Mouse (Mus musculus) MEL (cell line): ENCODE data around the gene Auts2. TPM values are rescaled to one million over a fixed set of nuclear protein-coding genes. Genes with fewer than 3 reads are reported as not detected.
A peak's percentile ranks its signal among the peaks of the same experiment; 100 is the strongest.

ENCODE experiments used
- DNase-seq: peaks from one replicate; pipeline ENCODE4 v3.0.0; 2011; ENCODE audit warnings: low read depth, low spot score
- H3K27ac ChIP-seq: 2 replicates; pipeline ENCODE4 v1.5.1; 2012; ENCODE audit warnings: low read depth, mild to moderate bottlenecking, control low read depth, low read length, moderate library complexity; ENCODE audit not compliant: control insufficient read depth
- H3K27me3 ChIP-seq, 2 experiments: fragments of 150-350 bp in 1 of 2; sonication (generic) in 1 of 2; 2 replicates each; pipeline ENCODE4 v1.6.1; 2012; ENCODE audit warnings: low read length in 2 of 2, mild to moderate bottlenecking in 2 of 2, improper control_type of control experiment in 1 of 2, moderate library complexity in 1 of 2; ENCODE audit not compliant: insufficient read depth in 2 of 2, control insufficient read depth in 1 of 2
- H3K36me3 ChIP-seq, 2 experiments: 2 replicates each; pipeline ENCODE4 v1.6.1; 2012 to 2014; ENCODE audit warnings: low read length in 2 of 2, improper control_type of control experiment in 1 of 2, inconsistent platforms in 1 of 2, mild to moderate bottlenecking in 1 of 2; ENCODE audit not compliant: insufficient read depth in 2 of 2, control insufficient read depth in 1 of 2
- H3K4me1 ChIP-seq, 2 experiments: fragments of 150-350 bp in 1 of 2; sonication (generic) in 1 of 2; 2 replicates each; pipeline ENCODE4 v1.6.1; 2012; ENCODE audit warnings: low read length in 2 of 2, improper control_type of control experiment in 1 of 2, mild to moderate bottlenecking in 1 of 2; ENCODE audit not compliant: insufficient read depth in 2 of 2, control insufficient read depth in 1 of 2
- H3K4me3 ChIP-seq, 2 experiments: fragments of 150-350 bp in 1 of 2; sonication (generic) in 1 of 2; 2 replicates each; pipeline ENCODE4 v1.5.1; 2012; ENCODE audit warnings: low read depth in 2 of 2, low read length in 2 of 2, mild to moderate bottlenecking in 2 of 2, moderate library complexity in 2 of 2, control low read depth in 1 of 2, improper control_type of control experiment in 1 of 2; ENCODE audit not compliant: control insufficient read depth in 1 of 2, insufficient read depth in 1 of 2
- H3K79me2 ChIP-seq: 2 replicates; pipeline ENCODE4 v1.6.1; 2012; ENCODE audit warnings: mild to moderate bottlenecking, low read length, moderate library complexity; ENCODE audit not compliant: control insufficient read depth, poor library complexity, insufficient read depth
- H3K9ac ChIP-seq: 2 replicates; pipeline ENCODE4 v1.6.1; 2012; ENCODE audit warnings: low read depth, mild to moderate bottlenecking, control low read depth, low read length, moderate library complexity; ENCODE audit not compliant: control insufficient read depth, poor library complexity, severe bottlenecking
- H3K9me3 ChIP-seq: fragments of 150-350 bp; sonication (generic); replicated peaks from 2 replicates; pipeline ENCODE4 v1.6.1; 2012; ENCODE audit warnings: mild to moderate bottlenecking, low read length, improper control_type of control experiment, moderate library complexity; ENCODE audit not compliant: insufficient read depth
- BHLHE40 ChIP-seq: IDR thresholded peaks from 2 replicates; pipeline ENCODE4 v1.6.1; 2012; ENCODE audit warnings: low read depth, mild to moderate bottlenecking, inconsistent platforms, low read length, improper control_type of control experiment, borderline replicate concordance
- CHD1 ChIP-seq: IDR thresholded peaks from 2 replicates; pipeline ENCODE4 v1.6.1; 2012; ENCODE audit warnings: low read depth, mild to moderate bottlenecking, inconsistent platforms, low read length, improper control_type of control experiment
- CHD2 ChIP-seq: IDR thresholded peaks from 2 replicates; pipeline ENCODE4 v1.6.1; 2011; ENCODE audit warnings: low read length, improper control_type of control experiment
- CTCF ChIP-seq, 3 experiments: IDR thresholded peaks in 2 of 3; conservative IDR thresholded peaks in 1 of 3; 2 replicates each; pipeline ENCODE4 v1.5.1; 2011 to 2012; ENCODE audit warnings: low read length in 3 of 3, low read depth in 2 of 3, mild to moderate bottlenecking in 2 of 3, improper control_type of control experiment in 1 of 3, inconsistent platforms in 1 of 3, mixed read lengths in 1 of 3, moderate library complexity in 1 of 3; ENCODE audit not compliant: control insufficient read depth in 1 of 3, insufficient read depth in 1 of 3, poor library complexity in 1 of 3, severe bottlenecking in 1 of 3
- E2F4 ChIP-seq: IDR thresholded peaks from 2 replicates; pipeline ENCODE4 v1.6.1; 2011; ENCODE audit warnings: low read depth, low read length, improper control_type of control experiment, borderline replicate concordance
- ELF1 ChIP-seq: IDR thresholded peaks from 2 replicates; pipeline ENCODE4 v1.6.1; 2014; ENCODE audit warnings: low read depth, mild to moderate bottlenecking, inconsistent platforms, low read length, improper control_type of control experiment, moderate library complexity
- EP300 ChIP-seq, 2 experiments: IDR thresholded peaks; 2 replicates each; pipeline ENCODE4 v1.6.1; 2011; ENCODE audit warnings: improper control_type of control experiment in 2 of 2, low read length in 2 of 2, low read depth in 1 of 2, mild to moderate bottlenecking in 1 of 2
- ETS1 ChIP-seq: IDR thresholded peaks from 2 replicates; pipeline ENCODE4 v1.6.1; 2012; ENCODE audit warnings: low read depth, mild to moderate bottlenecking, inconsistent platforms, low read length, improper control_type of control experiment, moderate library complexity
- JUND ChIP-seq: IDR thresholded peaks from 2 replicates; pipeline ENCODE4 v1.6.1; 2011; ENCODE audit warnings: low read depth, mild to moderate bottlenecking, improper control_type of control experiment, low read length
- KAT2A ChIP-seq: conservative IDR thresholded peaks from 2 replicates; pipeline ENCODE4 v1.6.1; 2012; ENCODE audit warnings: low read depth, low read length, improper control_type of control experiment, inconsistent platforms
- MAFK ChIP-seq: IDR thresholded peaks from 2 replicates; pipeline ENCODE4 v1.6.1; 2011; ENCODE audit warnings: low read depth, mild to moderate bottlenecking, low read length, improper control_type of control experiment, borderline replicate concordance
- MAX ChIP-seq: IDR thresholded peaks from 2 replicates; pipeline ENCODE4 v1.6.1; 2011; ENCODE audit warnings: low read length, improper control_type of control experiment
- MAZ ChIP-seq: IDR thresholded peaks from 2 replicates; pipeline ENCODE4 v1.6.1; 2012; ENCODE audit warnings: low read depth, mild to moderate bottlenecking, inconsistent platforms, low read length, improper control_type of control experiment
- MXI1 ChIP-seq: IDR thresholded peaks from 2 replicates; pipeline ENCODE4 v1.6.1; 2011; ENCODE audit warnings: mild to moderate bottlenecking, low read depth, low read length, improper control_type of control experiment
- MYB ChIP-seq: IDR thresholded peaks from 2 replicates; pipeline ENCODE4 v1.6.1; 2011; ENCODE audit warnings: mild to moderate bottlenecking, low read depth, low read length, improper control_type of control experiment
- MYC ChIP-seq: IDR thresholded peaks from 2 replicates; pipeline ENCODE4 v1.6.1; 2011; ENCODE audit warnings: low read depth, mild to moderate bottlenecking, low read length, improper control_type of control experiment, moderate library complexity
- NELFE ChIP-seq: IDR thresholded peaks from 2 replicates; pipeline ENCODE4 v1.6.1; 2011; ENCODE audit warnings: low read depth, low read length, improper control_type of control experiment
- NRF1 ChIP-seq: IDR thresholded peaks from 2 replicates; pipeline ENCODE4 v1.6.1; 2014; ENCODE audit warnings: low read depth, mild to moderate bottlenecking, inconsistent platforms, low read length, improper control_type of control experiment, moderate library complexity; ENCODE audit not compliant: poor library complexity, insufficient read depth, severe bottlenecking
- POLR2AphosphoS2 ChIP-seq: IDR thresholded peaks from 2 replicates; pipeline ENCODE4 v1.6.1; 2011; ENCODE audit warnings: low read length, improper control_type of control experiment
- RCOR1 ChIP-seq: IDR thresholded peaks from 2 replicates; pipeline ENCODE4 v1.6.1; 2012; ENCODE audit warnings: low read depth, mild to moderate bottlenecking, inconsistent platforms, low read length, improper control_type of control experiment
- SIN3A ChIP-seq: IDR thresholded peaks from 2 replicates; pipeline ENCODE4 v1.6.1; 2012; ENCODE audit warnings: low read length, improper control_type of control experiment, inconsistent platforms
- TCF12 ChIP-seq: IDR thresholded peaks from 2 replicates; pipeline ENCODE4 v1.6.1; 2014; ENCODE audit warnings: low read depth, mild to moderate bottlenecking, inconsistent platforms, low read length, improper control_type of control experiment, moderate library complexity
- UBTF ChIP-seq: IDR thresholded peaks from 2 replicates; pipeline ENCODE4 v1.6.1; 2012; ENCODE audit warnings: low read depth, mild to moderate bottlenecking, inconsistent platforms, low read length, improper control_type of control experiment, moderate library complexity, borderline replicate concordance; ENCODE audit not compliant: insufficient read depth
- USF1 ChIP-seq: IDR thresholded peaks from 2 replicates; pipeline ENCODE4 v1.6.1; 2014; ENCODE audit warnings: low read depth, mild to moderate bottlenecking, inconsistent platforms, low read length, improper control_type of control experiment, moderate library complexity
- ZC3H11A ChIP-seq: IDR thresholded peaks from 2 replicates; pipeline ENCODE4 v1.6.1; 2012; ENCODE audit warnings: low read depth, mild to moderate bottlenecking, inconsistent platforms, low read length, improper control_type of control experiment
- ZMIZ1 ChIP-seq: IDR thresholded peaks from 2 replicates; pipeline ENCODE4 v1.6.1; 2012; ENCODE audit warnings: low read depth, mild to moderate bottlenecking, inconsistent platforms, low read length, improper control_type of control experiment, moderate library complexity
- ZNF384 ChIP-seq: IDR thresholded peaks from 2 replicates; pipeline ENCODE4 v1.6.1; 2012; ENCODE audit warnings: low read depth, mild to moderate bottlenecking, inconsistent platforms, low read length, improper control_type of control experiment
- polyA plus RNA-seq, 2 experiments: library from polyadenylated mRNA; stranded (reverse) in 1 of 2; unstranded in 1 of 2; fragments of >175 nt in 1 of 2; fragments of >200 nt in 1 of 2; gene quantifications; 2 replicates each; pipeline versions ENCODE4 v1.2.1 to v1.2.4; 2012; ENCODE audit warnings: low replicate concordance in 2 of 2, low read depth in 1 of 2; ENCODE audit not compliant: insufficient read length in 2 of 2, insufficient read depth in 1 of 2, missing spikeins in 1 of 2
- total RNA-seq: library from RNA; depleted of rRNA; stranded (reverse); fragments of 300-350 nt; gene quantifications from 2 replicates; pipeline ENCODE4 v1.2.3, GENCODE M21; 2012

Auts2 gene
- total and polyA plus RNA-seq, 3 experiments: not detected

- H3K9ac ChIP-seq: no peak overlapping the region
- no peaks in the 10 kb centered on the region for H3K9me3 ChIP-seq
- DNase-seq: peak; percentile 1
- H3K27me3 ChIP-seq: no peaks in the 10 kb centered on the region
- H3K36me3 ChIP-seq: no peaks in the 10 kb centered on the region
- H3K27ac ChIP-seq: no peak overlapping the region
- no peaks in the 10 kb centered on the region for H3K4me1 ChIP-seq
- TF ChIP-seq BHLHE40 (no peak), UBTF (no peak), ELF1 (no peak), MAZ (no peak), TCF12 (no peak), MYC (no peak), ZMIZ1 (no peak), MAX (no peak), CHD2 (no peak), MYB (no peak), ZNF384 (no peak), MAFK (no peak), JUND (no peak), MXI1 (no peak), SIN3A (no peak), ETS1 (no peak), RCOR1 (no peak)
- no peaks in the 10 kb centered on the region for H3K79me2 ChIP-seq
- H3K4me3 ChIP-seq: no peak overlapping the region
Observed at GRCm38 (mm10) chr5:132375130-132375529, 168.0 kb downstream of the Auts2 start.

GRCm38 (mm10) chr5:132373471-132374075, 169.6 kb downstream of the Auts2 start:
- Histone ChIP-seq H3K36me3 (no peaks in the 10 kb centered on the region), H3K79me2 (no peaks in the 10 kb centered on the region), H3K4me1 (no peaks in the 10 kb centered on the region), H3K9ac (no peak overlapping the region), H3K9me3 (no peaks in the 10 kb centered on the region), H3K4me3 (no peak overlapping the region), H3K27me3 (no peaks in the 10 kb centered on the region), H3K27ac (no peak overlapping the region)
- no peak for TF ChIP-seq TCF12
- TF ChIP-seq SIN3A: no peak
- no peak for TF ChIP-seq CTCF (IDR thresholded peaks at IDR 0.05 in 2 of 3, conservative IDR thresholded peaks at IDR 0.05 in 1 of 3; ENCODE audit: control insufficient read depth in 1 of 3, insufficient read depth in 1 of 3, low read depth in 2 of 3, low read length in 3 of 3, poor library complexity in 1 of 3, severe bottlenecking in 1 of 3)
- TF ChIP-seq EP300 (IDR thresholded peaks at IDR 0.05; ENCODE audit: low read depth in 1 of 2, low read length in 2 of 2): no peak
- TF ChIP-seq E2F4: no peak
- TF ChIP-seq USF1: no peak
- no peak for TF ChIP-seq KAT2A
- no peak for TF ChIP-seq MYB
- no peak for TF ChIP-seq ZC3H11A
- TF ChIP-seq ZMIZ1: no peak
- TF ChIP-seq POLR2AphosphoS2: no peak
- TF ChIP-seq NRF1: no peak
- TF ChIP-seq CHD1: no peak
- TF ChIP-seq NELFE: no peak
- TF ChIP-seq MAX: no peak
- DNase-seq: no peak
